Mouse (Mus musculus) forebrain, embryonic 14.5 days (tissue): ENCODE data around the gene Teddm1a. TPM values are rescaled to one million over a fixed set of nuclear protein-coding genes. Genes with fewer than 3 reads are reported as not detected.
A peak's percentile ranks its signal among the peaks of the same experiment; 100 is the strongest.

Experiments used
- ATAC-seq: fragments of 200-750 bp; cut with Nextera tagmentation; 2 replicates; pipeline ENCODE4 v1.8.0; 2017; ENCODE audit warnings: mild to moderate bottlenecking, moderate library complexity
- DNase-seq: peaks from one replicate; pipeline ENCODE4 v3.0.0-alpha.2; 2015; ENCODE audit warnings: low spot score
- H3K27ac ChIP-seq: fragments of 300-500 bp; sonication (generic); 2 replicates; pipeline ENCODE4 v1.5.1; 2014; ENCODE audit warnings: low read depth, mild to moderate bottlenecking, control low read depth, low read length, moderate library complexity
- H3K27me3 ChIP-seq: fragments of 300-500 bp; sonication (generic); replicated peaks from 2 replicates; pipeline ENCODE4 v1.6.1; 2014; ENCODE audit warnings: low read length, control low read depth, mixed read lengths; ENCODE audit not compliant: control insufficient read depth, insufficient read depth
- H3K36me3 ChIP-seq: fragments of 300-500 bp; sonication (generic); 2 replicates; pipeline ENCODE4 v1.6.1; 2014; ENCODE audit warnings: low read length, control low read depth; ENCODE audit not compliant: control insufficient read depth, insufficient read depth
- H3K4me1 ChIP-seq: fragments of 300-500 bp; sonication (generic); 2 replicates; pipeline ENCODE4 v1.6.1; 2014; ENCODE audit warnings: antibody characterized with exemption, low read length, control low read depth; ENCODE audit not compliant: control insufficient read depth, insufficient read depth
- H3K4me2 ChIP-seq: fragments of 300-500 bp; sonication (generic); 2 replicates; pipeline ENCODE4 v1.6.1; 2014; ENCODE audit warnings: mild to moderate bottlenecking, control low read depth, low read length
- H3K4me3 ChIP-seq: fragments of 300-500 bp; sonication (generic); 2 replicates; pipeline ENCODE4 v1.5.1; 2014; ENCODE audit warnings: low read depth, low read length, control low read depth
- H3K9ac ChIP-seq: fragments of 300-500 bp; sonication (generic); 2 replicates; pipeline ENCODE4 v1.6.1; 2014; ENCODE audit warnings: mild to moderate bottlenecking, low read length, control low read depth, moderate library complexity
- H3K9me3 ChIP-seq: fragments of 300-500 bp; sonication (generic); replicated peaks from 2 replicates; pipeline ENCODE4 v1.6.1; 2016; ENCODE audit warnings: low read length, control low read depth, mixed read lengths; ENCODE audit not compliant: control insufficient read depth
- WGBS: fragments of 180-500 bp; shearing (Covaris S2); extraction: QIAGEN DNeasy Blood & Tissue Kit; methylation state at CpG from one replicate; pipeline ENCODE4 v1.1.7; 2014; 5-methylcytosine and 5-hydroxymethylcytosine counted together
- polyA plus RNA-seq: library from polyadenylated mRNA; unstranded; fragments of >200 nt; fragmentation: Nextera tagmentation; extraction: Ambion mirVana; gene quantifications from 2 replicates; pipeline ENCODE4 v1.2.1, GENCODE M21; 2014

The Teddm1a gene
- polyA plus RNA-seq, 1 experiment from 2014 or later, result not detected

- H3K9me3 ChIP-seq, result no peaks in the 10 kb centered on the region
- H3K27me3 ChIP-seq, result no peaks in the 10 kb centered on the region
- peak overlapping the region; percentile 75 for H3K4me3 ChIP-seq
- H3K27ac ChIP-seq, result peak overlapping the region; percentile 96
- H3K36me3 ChIP-seq, result peaks cover 27% of the 10 kb centered on the region
- H3K4me2 ChIP-seq, result peak overlapping the region; percentile 59
- ATAC-seq (peak; percentile 49), DNase-seq (no peak)
- peaks cover 17% of the 10 kb centered on the region for H3K4me1 ChIP-seq
- peak overlapping the region; percentile 92 for H3K9ac ChIP-seq
- under 1% methylated on average over 36 of the region's 36 CpGs for WGBS
These were observed 8.8 kb downstream of the Teddm1a start for GRCm38 (mm10) chr1:153900381-153900780.

GRCm38 (mm10) chr1:153900860-153901730, 9.6 kb downstream of the Teddm1a start:
- peak overlapping the region; percentile 59 for H3K4me2 ChIP-seq
- H3K4me1 ChIP-seq, result peaks cover 17% of the 10 kb centered on the region

GRCm38 (mm10) chr1:153903006-153903405, 11.5 kb downstream of the Teddm1a start:
- Histone ChIP-seq H3K36me3 (peaks cover 53% of the 10 kb centered on the region), H3K27me3 (no peaks in the 10 kb centered on the region), H3K27ac (no peak overlapping the region), H3K9me3 (no peaks in the 10 kb centered on the region), H3K4me3 (no peak overlapping the region), H3K4me1 (peaks cover 17% of the 10 kb centered on the region), H3K9ac (no peak overlapping the region; the same call in 1 of the 2 replicates), H3K4me2 (peak overlapping the region; percentile 59)
- 15% methylated on average over 13 of the region's 13 CpGs for WGBS
- DNase-seq (peak; percentile 23), ATAC-seq (no peak)

More at GRCm38 (mm10) chr1:153900860-153901730, 9.6 kb downstream of the Teddm1a start:
- peak; percentile 55 for DNase-seq
- no peak for ATAC-seq
- under 1% methylated on average over 25 of the region's 25 CpGs for WGBS
- Histone ChIP-seq H3K4me3 (peak overlapping the region; percentile 75), H3K27ac (peak overlapping the region; percentile 96), H3K9me3 (no peaks in the 10 kb centered on the region), H3K27me3 (no peaks in the 10 kb centered on the region), H3K36me3 (peaks cover 34% of the 10 kb centered on the region), H3K9ac (peak overlapping the region; percentile 92)

GRCm38 (mm10) chr1:153904236-153904635, 12.7 kb downstream of the Teddm1a start:
- Histone ChIP-seq H3K4me2 (no peak overlapping the region), H3K27ac (no peak overlapping the region), H3K36me3 (peaks cover 65% of the 10 kb centered on the region), H3K9me3 (no peaks in the 10 kb centered on the region), H3K27me3 (no peaks in the 10 kb centered on the region), H3K4me1 (peaks cover 17% of the 10 kb centered on the region), H3K4me3 (no peak overlapping the region), H3K9ac (no peak overlapping the region)
- DNase-seq, result no peak
- no peak for ATAC-seq
- WGBS, result 96% methylated on average over 14 of the region's 14 CpGs

- no peak for DNase-seq
- H3K4me2 ChIP-seq, result no peak overlapping the region
- no peak overlapping the region for H3K4me3 ChIP-seq
- H3K36me3 ChIP-seq, result peaks cover 82% of the 10 kb centered on the region
- no peaks in the 10 kb centered on the region for H3K9me3 ChIP-seq
- peaks cover 17% of the 10 kb centered on the region for H3K4me1 ChIP-seq
- H3K27ac ChIP-seq, result no peak overlapping the region
- no peaks in the 10 kb centered on the region for H3K27me3 ChIP-seq
- 95% methylated on average over 3 of the region's 3 CpGs for WGBS
- H3K9ac ChIP-seq, result no peak overlapping the region
- ATAC-seq, result no peak
These were observed 14.3 kb downstream of the Teddm1a start for GRCm38 (mm10) chr1:153905884-153906283.

- no peak for ATAC-seq
- peaks cover under 1% of the 10 kb centered on the region; the same call in 1 of the 2 replicates for H3K4me1 ChIP-seq
- no peak overlapping the region for H3K9ac ChIP-seq
- WGBS, result 50% methylated on average over 6 of the region's 6 CpGs
- no peaks in the 10 kb centered on the region for H3K27me3 ChIP-seq
- no peak overlapping the region for H3K4me3 ChIP-seq
- no peak overlapping the region for H3K27ac ChIP-seq
- peaks cover 77% of the 10 kb centered on the region for H3K36me3 ChIP-seq
- H3K4me2 ChIP-seq, result no peak overlapping the region
- H3K9me3 ChIP-seq, result no peaks in the 10 kb centered on the region
- DNase-seq, result no peak
These were observed 16.7 kb downstream of the Teddm1a start for GRCm38 (mm10) chr1:153908208-153908607.

- ATAC-seq (no peak), DNase-seq (no peak)
- no peaks in the 10 kb centered on the region for H3K9me3 ChIP-seq
- H3K27ac ChIP-seq, result no peak overlapping the region
- WGBS, result 84% methylated on average over 4 of the region's 4 CpGs
- no peaks in the 10 kb centered on the region for H3K4me1 ChIP-seq
- H3K4me3 ChIP-seq, result no peak overlapping the region
- H3K4me2 ChIP-seq, result no peak overlapping the region
- H3K9ac ChIP-seq, result no peak overlapping the region
- peaks cover 72% of the 10 kb centered on the region for H3K36me3 ChIP-seq
- no peaks in the 10 kb centered on the region for H3K27me3 ChIP-seq
These were observed 17.2 kb downstream of the Teddm1a start for GRCm38 (mm10) chr1:153908741-153909140.

GRCm38 (mm10) chr1:153909213-153909962, 17.8 kb downstream of the Teddm1a start:
- no peak overlapping the region for H3K4me2 ChIP-seq
- H3K9me3 ChIP-seq, result no peaks in the 10 kb centered on the region
- no peak overlapping the region for H3K27ac ChIP-seq
- H3K4me1 ChIP-seq, result no peaks in the 10 kb centered on the region
- H3K27me3 ChIP-seq, result no peaks in the 10 kb centered on the region
- WGBS, result 91% methylated on average over 10 of the region's 10 CpGs
- H3K36me3 ChIP-seq, result peaks cover 65% of the 10 kb centered on the region
- ATAC-seq (no peak), DNase-seq (no peak)
- no peak overlapping the region for H3K4me3 ChIP-seq
- H3K9ac ChIP-seq, result no peak overlapping the region

GRCm38 (mm10) chr1:153909963-153910291, 18.4 kb downstream of the Teddm1a start:
- H3K36me3 ChIP-seq, result peaks cover 60% of the 10 kb centered on the region

More at GRCm38 (mm10) chr1:153909963-153910291, 18.4 kb downstream of the Teddm1a start:
- H3K9ac ChIP-seq, result no peak overlapping the region
- DNase-seq, result no peak
- H3K27ac ChIP-seq, result no peak overlapping the region
- H3K4me2 ChIP-seq, result no peak overlapping the region
- WGBS, result 94% methylated on average over 9 of the region's 9 CpGs
- H3K9me3 ChIP-seq, result no peaks in the 10 kb centered on the region
- no peaks in the 10 kb centered on the region for H3K27me3 ChIP-seq
- no peak for ATAC-seq
- no peak overlapping the region for H3K4me3 ChIP-seq
- H3K4me1 ChIP-seq, result no peaks in the 10 kb centered on the region
